Mouse (Mus musculus): Measurements from ENCODE around the gene Inpp5k. TPM values are rescaled to one million over a fixed set of nuclear protein-coding genes. Genes with fewer than 3 reads are reported as not detected.

Gene Inpp5k
- polyA plus RNA-seq (2016; fragmentation: Nextera tagmentation; extraction: Ambion mirVana): 15.0 and 15.8 TPM in 2 replicates

- under 1% methylated on average over 53 of the region's 53 CpGs for WGBS (ENCODE audit: insufficient replicate concordance)
- Histone ChIP-seq H3K27ac (peak within 1 kb of the TSS; percentile 84), H3K4me2 (peak within 1 kb of the TSS; percentile 74), H3K4me1 (peaks cover 34% of the 10 kb centered on the region), H3K4me3 (peak within 1 kb of the TSS; percentile 83), H3K27me3 (replicated peaks) (no peaks in the 10 kb centered on the region), H3K9me3 (replicated peaks) (no peaks in the 10 kb centered on the region), H3K9ac (peak within 1 kb of the TSS; percentile 81), H3K36me3 (peaks cover 52% of the 10 kb centered on the region)
- ATAC-seq: peak; percentile 100
These were observed at the start of gene Inpp5k for GRCm38 (mm10) chr11:75630645-75631229. Inpp5k (plus strand) TSS chr11:75630988.

DNA sequence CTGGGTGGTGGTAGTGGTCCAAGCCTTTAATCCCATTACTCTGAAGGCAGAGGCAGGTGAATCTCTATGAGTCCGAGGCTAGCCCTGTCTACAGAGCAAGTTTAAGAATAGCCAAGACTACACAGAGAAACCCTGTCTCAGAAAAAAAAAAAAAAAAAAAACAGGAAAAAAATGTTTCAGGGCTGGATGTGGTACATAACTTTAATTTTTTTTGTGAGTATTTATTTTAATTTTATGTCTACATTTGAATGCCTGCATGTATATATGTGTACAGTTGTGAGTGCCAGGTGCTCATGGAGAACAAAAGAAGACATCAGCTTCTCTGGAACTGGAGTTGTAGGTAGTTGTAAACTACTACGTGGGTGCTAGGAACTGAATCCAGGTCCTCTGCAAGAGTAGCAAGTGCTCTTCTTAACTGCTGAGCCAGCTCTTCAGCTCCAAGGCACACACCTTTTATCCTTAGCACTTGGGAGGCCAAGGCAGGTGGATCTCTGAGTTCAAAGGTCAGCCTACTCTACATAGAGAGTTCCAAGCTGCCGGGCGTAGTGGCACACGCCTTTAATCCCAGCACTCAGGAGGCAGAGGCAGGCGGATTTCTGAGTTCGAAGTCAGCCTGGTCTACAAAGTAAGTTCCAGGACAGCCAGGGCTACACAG is 49.2 kb upstream of the Inpp5k start:
- Histone ChIP-seq H3K4me3 (no peak overlapping the region), H3K27me3 (replicated peaks) (no peaks in the 10 kb centered on the region), H3K27ac (no peak overlapping the region), H3K9ac (no peak overlapping the region), H3K36me3 (no peaks in the 10 kb centered on the region), H3K4me1 (no peaks in the 10 kb centered on the region), H3K9me3 (replicated peaks) (no peaks in the 10 kb centered on the region), H3K4me2 (no peak overlapping the region)
- ATAC-seq: no peak
- 85% methylated on average over 7 of the region's 7 CpGs for WGBS (ENCODE audit: insufficient replicate concordance)

DNA sequence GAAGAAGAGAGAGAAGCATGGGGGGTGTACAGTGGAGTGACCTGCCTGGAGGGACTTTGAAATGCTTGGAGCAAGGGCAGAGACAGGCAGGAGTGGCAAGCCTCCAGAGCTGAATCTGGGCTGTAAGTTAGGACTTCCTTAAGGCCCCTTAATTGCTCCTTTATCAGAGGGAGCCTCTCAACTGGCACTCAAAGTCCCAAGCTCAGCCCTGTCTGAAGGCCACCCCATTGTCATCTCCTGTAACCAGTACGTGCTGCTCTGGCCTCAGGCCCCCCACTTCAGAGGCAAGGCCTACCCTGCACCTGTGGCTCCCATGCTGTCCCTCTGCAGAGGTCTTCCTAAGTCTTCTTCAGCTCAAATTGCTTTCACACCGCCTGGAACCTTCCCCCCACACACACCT is 47.3 kb upstream of the Inpp5k start:
- H3K4me2 ChIP-seq: no peak overlapping the region
- no peaks in the 10 kb centered on the region for H3K9me3 ChIP-seq (replicated peaks)
- H3K4me1 ChIP-seq: peaks cover 9% of the 10 kb centered on the region
- no peaks in the 10 kb centered on the region for H3K36me3 ChIP-seq
- no peaks in the 10 kb centered on the region for H3K27me3 ChIP-seq (replicated peaks)
- 52% methylated on average over 2 of the region's 2 CpGs for WGBS (ENCODE audit: insufficient replicate concordance)
- H3K4me3 ChIP-seq: no peak overlapping the region
- no peak for ATAC-seq
- no peak overlapping the region for H3K27ac ChIP-seq
- H3K9ac ChIP-seq: no peak overlapping the region

DNA sequence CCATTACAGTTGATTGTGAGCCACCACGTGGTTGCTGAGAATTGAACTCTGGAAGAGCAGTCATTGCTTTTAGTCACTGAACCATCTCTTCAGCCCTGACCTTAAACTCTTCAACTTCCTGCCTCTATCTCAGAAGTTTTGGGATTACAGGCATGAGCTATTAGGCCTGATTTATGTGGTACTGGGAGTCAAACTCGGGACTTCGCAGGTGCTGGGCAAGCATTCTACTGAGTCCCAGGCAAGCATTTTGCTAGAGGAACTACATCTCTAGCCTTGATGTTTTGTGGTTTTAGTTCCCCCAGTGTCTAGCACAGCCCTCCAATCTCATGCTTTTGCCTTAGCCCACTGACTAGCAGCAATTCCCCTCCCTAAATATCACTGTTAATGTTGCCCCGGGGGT is 45.7 kb upstream of the Inpp5k start:
- H3K27ac ChIP-seq: no peak overlapping the region
- H3K4me1 ChIP-seq: peaks cover 24% of the 10 kb centered on the region
- H3K4me3 ChIP-seq: no peak overlapping the region
- peaks cover 2% of the 10 kb centered on the region; the same call in 1 of the 2 replicates for H3K36me3 ChIP-seq
- ATAC-seq: no peak
- no peak overlapping the region for H3K9ac ChIP-seq
- WGBS (ENCODE audit: insufficient replicate concordance): 43% methylated on average over 4 of the region's 4 CpGs
- no peaks in the 10 kb centered on the region for H3K27me3 ChIP-seq (replicated peaks)
- no peaks in the 10 kb centered on the region for H3K9me3 ChIP-seq (replicated peaks)
- no peak overlapping the region for H3K4me2 ChIP-seq

DNA sequence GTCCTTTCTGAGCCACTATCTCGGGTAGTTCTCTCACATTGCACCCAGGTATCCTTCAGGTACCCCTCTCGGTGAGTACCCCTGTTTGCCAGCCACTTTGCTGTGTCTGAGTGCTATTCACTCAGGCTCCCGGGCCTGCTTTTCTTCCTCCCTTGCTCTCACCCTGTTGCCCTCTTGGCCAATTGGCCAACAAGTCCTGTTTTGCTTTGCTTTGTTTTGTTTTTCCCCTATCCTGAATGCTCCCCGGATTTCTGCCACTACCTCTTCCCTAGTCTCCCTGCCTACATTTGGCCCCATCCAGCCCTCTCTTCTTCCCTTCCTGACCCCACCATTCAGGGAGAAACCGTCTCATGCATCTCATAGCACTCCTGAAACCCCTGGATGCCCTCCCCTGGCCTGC is 44.8 kb upstream of the Inpp5k start:
- H3K27ac ChIP-seq: no peak overlapping the region
- no peak overlapping the region for H3K4me2 ChIP-seq
- no peak overlapping the region for H3K4me3 ChIP-seq
- 66% methylated on average over 5 of the region's 5 CpGs for WGBS (ENCODE audit: insufficient replicate concordance)
- peaks cover 7% of the 10 kb centered on the region; the same call in 1 of the 2 replicates for H3K36me3 ChIP-seq
- no peaks in the 10 kb centered on the region for H3K9me3 ChIP-seq (replicated peaks)
- peaks cover 30% of the 10 kb centered on the region for H3K4me1 ChIP-seq
- ATAC-seq: no peak
- H3K9ac ChIP-seq: no peak overlapping the region
- H3K27me3 ChIP-seq (replicated peaks): no peaks in the 10 kb centered on the region

GRCm38 (mm10) chr11:75586963-75587362 is 43.8 kb upstream of the Inpp5k start:
- H3K4me3 ChIP-seq: no peak overlapping the region
- ATAC-seq: no peak
- H3K9me3 ChIP-seq (replicated peaks): no peaks in the 10 kb centered on the region
- 75% methylated on average over 5 of the region's 5 CpGs for whole genome bisulfite sequencing (ENCODE audit: insufficient replicate concordance)
- H3K4me2 ChIP-seq: peak overlapping the region; percentile 95; the same call in 1 of the 2 replicates
- H3K9ac ChIP-seq: no peak overlapping the region
- H3K27ac ChIP-seq: no peak overlapping the region
- H3K4me1 ChIP-seq: peaks cover 40% of the 10 kb centered on the region
- no peaks in the 10 kb centered on the region for H3K27me3 ChIP-seq (replicated peaks)
- H3K36me3 ChIP-seq: peaks cover 15% of the 10 kb centered on the region; the same call in 1 of the 2 replicates

DNA sequence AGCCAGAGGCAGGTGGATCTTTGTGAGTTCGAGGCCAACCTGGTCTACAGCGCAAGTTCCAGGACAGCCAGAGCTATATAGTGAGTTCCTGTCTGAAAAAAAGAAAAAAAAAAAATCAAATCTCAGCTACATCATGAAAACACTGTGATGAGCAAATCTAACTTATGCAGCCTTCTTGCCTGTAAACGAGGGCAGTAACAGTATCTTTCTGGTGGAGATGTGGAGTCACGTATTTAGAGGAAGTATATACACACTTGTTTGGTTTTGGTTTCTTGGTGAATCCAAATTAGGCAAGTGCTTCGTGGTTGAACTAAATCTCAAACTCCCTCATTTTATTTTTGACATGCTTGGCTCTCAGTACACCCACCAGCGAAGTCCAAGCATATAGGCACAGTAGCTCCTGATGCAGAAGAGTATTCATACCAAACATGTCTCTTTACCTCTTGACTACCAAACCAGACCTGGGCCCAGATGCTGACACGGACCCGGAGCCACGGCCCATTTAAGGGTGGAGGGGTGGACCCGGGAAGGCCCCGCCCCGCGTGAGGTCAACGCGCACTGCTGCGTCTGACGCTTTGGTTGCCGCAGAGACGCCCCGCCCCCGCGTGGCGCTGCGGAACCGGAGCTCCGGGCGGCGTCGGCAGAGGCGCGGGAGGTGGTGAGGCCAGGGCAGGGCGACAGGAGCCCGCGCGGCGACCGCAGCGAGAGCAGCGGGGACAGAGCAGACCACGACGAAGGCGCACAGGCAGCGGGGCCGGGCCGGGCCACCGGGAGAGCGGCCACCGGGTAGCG is 43.1 kb upstream of the Inpp5k start, which contains the start of gene Pitpna:
TSS of gene Pitpna (plus strand) at position 605 of the 792 bp plus-strand sequence.
- H3K9ac ChIP-seq: peak within 1 kb of the TSS; percentile 93
- ATAC-seq: peak; percentile 91
- H3K4me1 ChIP-seq: peaks cover 45% of the 10 kb centered on the region
- peak within 1 kb of the TSS; percentile 95 for H3K4me2 ChIP-seq
- no peaks in the 10 kb centered on the region for H3K27me3 ChIP-seq (replicated peaks)
- WGBS (ENCODE audit: insufficient replicate concordance): 3% methylated on average over 49 of the region's 49 CpGs
- H3K9me3 ChIP-seq (replicated peaks): no peaks in the 10 kb centered on the region
- H3K4me3 ChIP-seq: peak within 1 kb of the TSS; percentile 85
- peaks cover 22% of the 10 kb centered on the region for H3K36me3 ChIP-seq
- peak within 1 kb of the TSS; percentile 85 for H3K27ac ChIP-seq

- WGBS (ENCODE audit: insufficient replicate concordance): 1% methylated on average over 37 of the region's 37 CpGs
- no peaks in the 10 kb centered on the region for H3K27me3 ChIP-seq (replicated peaks)
These were observed 42.4 kb upstream of the Inpp5k start for GRCm38 (mm10) chr11:75588285-75588941.

GRCm38 (mm10) chr11:75592612-75593011 is 38.2 kb upstream of the Inpp5k start:
- H3K27me3 ChIP-seq (replicated peaks): no peaks in the 10 kb centered on the region
- H3K36me3 ChIP-seq: peaks cover 70% of the 10 kb centered on the region
- peak overlapping the region; percentile 19; the same call in 1 of the 2 replicates for H3K4me2 ChIP-seq
- ATAC-seq: no peak
- 45% methylated on average over 5 of the region's 5 CpGs for WGBS (ENCODE audit: insufficient replicate concordance)
- no peak overlapping the region for H3K9ac ChIP-seq
- no peak overlapping the region for H3K27ac ChIP-seq
- no peak overlapping the region for H3K4me3 ChIP-seq
- H3K9me3 ChIP-seq (replicated peaks): no peaks in the 10 kb centered on the region
- peaks cover 59% of the 10 kb centered on the region for H3K4me1 ChIP-seq

More at GRCm38 (mm10) chr11:75588285-75588941, 42.4 kb upstream of the Inpp5k start:
- H3K4me1 ChIP-seq: peaks cover 45% of the 10 kb centered on the region
- peak overlapping the region; percentile 93 for H3K9ac ChIP-seq
- ATAC-seq: peak; percentile 66
- peak overlapping the region; percentile 95 for H3K4me2 ChIP-seq
- H3K27ac ChIP-seq: peak overlapping the region; percentile 85
- H3K4me3 ChIP-seq: peak overlapping the region; percentile 85
- no peaks in the 10 kb centered on the region for H3K9me3 ChIP-seq (replicated peaks)
- peaks cover 30% of the 10 kb centered on the region for H3K36me3 ChIP-seq

- H3K4me3 ChIP-seq: no peak overlapping the region
- H3K36me3 ChIP-seq: peaks cover 87% of the 10 kb centered on the region
- H3K9ac ChIP-seq: no peak overlapping the region
- no peak for ATAC-seq
- peaks cover 51% of the 10 kb centered on the region for H3K4me1 ChIP-seq
- no peak overlapping the region for H3K27ac ChIP-seq
- no peaks in the 10 kb centered on the region for H3K27me3 ChIP-seq (replicated peaks)
- WGBS (ENCODE audit: insufficient replicate concordance): 69% methylated on average over 9 of the region's 9 CpGs
- H3K9me3 ChIP-seq (replicated peaks): no peaks in the 10 kb centered on the region
- H3K4me2 ChIP-seq: no peak overlapping the region
These were observed 36.4 kb upstream of the Inpp5k start for GRCm38 (mm10) chr11:75594431-75594830.

GRCm38 (mm10) chr11:75595404-75595803 is 35.4 kb upstream of the Inpp5k start:
- no peak overlapping the region for H3K9ac ChIP-seq
- ATAC-seq: no peak
- no peak overlapping the region for H3K4me3 ChIP-seq
- 64% methylated on average over 2 of the region's 2 CpGs for WGBS (ENCODE audit: insufficient replicate concordance)
- H3K27me3 ChIP-seq (replicated peaks): no peaks in the 10 kb centered on the region
- no peak overlapping the region for H3K27ac ChIP-seq
- H3K9me3 ChIP-seq (replicated peaks): no peaks in the 10 kb centered on the region
- no peak overlapping the region for H3K4me2 ChIP-seq
- H3K4me1 ChIP-seq: peaks cover 43% of the 10 kb centered on the region
- H3K36me3 ChIP-seq: peaks cover 88% of the 10 kb centered on the region
